Mouse (Mus musculus) thymus, adult 2 months (tissue): ENCODE measurements at regions not wholly inside any gene's neighbourhood (a gene's known extent, or its start where the extent isn't known, plus 50 kb on each side); places are given as distances from the start of the nearest gene placed in this dataset.

Experiments
- CTCF ChIP-seq: fragments of 200-500 bp; IDR thresholded peaks from 2 replicates; pipeline ENCODE4 v1.5.1; 2012; ENCODE audit warnings: mild to moderate bottlenecking, control low read depth, low read length, moderate library complexity, borderline replicate concordance; ENCODE audit not compliant: control insufficient read depth, poor library complexity, insufficient read depth; ENCODE audit errors: extremely low read depth
- POLR2A ChIP-seq: fragments of 200-500 bp; IDR thresholded peaks from 2 replicates; pipeline ENCODE4 v1.6.1; 2012; ENCODE audit warnings: mild to moderate bottlenecking, low read length, control low read depth, moderate library complexity; ENCODE audit not compliant: control insufficient read depth, poor library complexity, insufficient read depth; ENCODE audit errors: extremely low read depth

- no peak for TF ChIP-seq POLR2A
- no peak for TF ChIP-seq CTCF
Measured at GRCm38 (mm10) chr6:100149458-100149852, 137.8 kb downstream of the Rybp start.
